Mouse (Mus musculus): ENCODE data around the gene Wdsub1.
"Not testable (repeated sequence)": the region's sequence is repeated elsewhere in the genome, so short reads cannot be mapped to it uniquely, and the experiment has no call there.

Wdsub1 gene

DNA sequence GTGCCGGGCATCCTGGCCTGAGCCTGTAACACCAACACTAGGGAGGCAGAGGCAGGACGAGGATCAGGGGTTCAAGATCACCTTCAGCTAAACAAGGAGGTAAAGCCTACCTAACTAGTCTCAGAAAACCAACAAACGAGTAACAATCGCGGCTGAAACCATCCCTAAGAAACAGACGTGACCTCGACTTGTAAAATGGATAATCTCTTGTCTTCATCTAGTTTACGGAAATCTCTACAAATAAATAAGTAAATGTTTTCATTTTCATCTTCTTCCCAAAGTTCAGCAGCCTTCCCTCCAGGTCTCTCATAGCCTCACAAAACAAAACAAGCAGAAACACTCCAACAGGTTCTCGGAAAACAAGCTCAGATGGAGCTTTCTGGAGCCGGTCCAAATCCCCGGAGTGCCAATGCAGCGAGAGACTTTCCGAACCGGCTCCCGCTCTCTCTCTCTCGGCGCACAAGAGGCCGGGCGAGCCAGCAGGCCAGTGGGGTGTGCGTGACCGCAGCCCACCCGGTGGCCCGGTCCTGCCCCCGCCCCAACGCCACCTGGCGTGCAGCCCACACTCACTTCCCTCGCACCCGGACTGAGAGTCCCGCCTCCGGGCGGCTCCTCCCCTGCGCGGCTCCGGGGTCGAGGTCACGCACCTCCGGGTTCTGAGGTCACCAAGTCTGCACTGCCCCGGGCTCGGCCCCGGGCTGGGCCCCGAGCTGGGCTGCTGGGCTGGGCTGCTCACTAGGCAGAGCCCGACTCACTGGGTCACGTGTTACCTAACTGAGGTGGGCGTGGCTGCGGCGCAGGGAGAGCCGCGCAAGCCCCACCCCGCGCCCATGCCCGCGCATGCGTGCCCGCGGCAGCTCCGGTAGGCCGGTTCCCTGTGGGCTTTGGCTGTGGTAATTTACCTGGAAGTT lies at the start of gene Wdsub1:
Gene Wdsub1 (minus strand): TSS at position 761 of the 911 bp plus-strand sequence.
- CTCF ChIA-PET = no interaction called here

DNA sequence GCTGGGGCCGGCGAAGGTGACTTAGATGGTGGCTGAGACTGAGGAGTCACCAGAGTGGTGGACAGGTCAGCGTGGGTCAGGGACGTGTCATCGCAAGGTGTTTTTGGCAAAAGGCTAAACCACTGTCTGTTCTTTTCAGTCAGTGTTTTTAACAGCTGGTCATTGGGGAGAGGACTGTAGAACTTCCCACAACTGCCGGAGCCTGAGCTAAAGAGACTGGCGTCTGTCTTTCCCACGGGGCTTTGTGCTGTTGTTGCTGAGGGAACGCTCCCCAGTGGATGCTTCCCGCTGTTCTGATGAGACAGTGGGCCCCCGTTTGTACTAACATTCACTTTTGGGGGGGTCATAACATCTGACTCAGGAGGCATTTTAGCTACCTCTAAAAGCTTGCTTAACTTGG lies 31.2 kb upstream of the Wdsub1 start:
- CTCF ChIA-PET = no interaction called here

DNA sequence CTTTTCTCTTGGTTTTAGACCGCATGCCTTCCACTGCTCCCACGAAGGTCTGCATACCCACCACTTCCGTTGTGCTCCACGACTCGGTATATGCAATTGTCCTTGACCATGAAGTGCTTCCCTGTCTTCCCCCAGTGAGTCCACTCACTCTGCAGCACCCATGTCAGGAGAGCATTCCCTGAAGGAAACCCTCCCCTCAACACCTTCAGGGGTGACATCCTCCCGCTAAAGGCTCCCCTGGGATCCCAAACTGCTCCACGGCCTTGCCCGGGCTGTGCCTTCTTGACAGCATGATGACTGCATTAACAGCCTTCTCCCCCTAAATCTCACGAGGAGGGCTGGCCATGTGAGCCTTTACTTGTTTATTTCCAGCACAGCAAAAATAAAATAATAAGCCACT lies 25.7 kb upstream of the Wdsub1 start:
- CTCF ChIA-PET = no interaction called here

DNA sequence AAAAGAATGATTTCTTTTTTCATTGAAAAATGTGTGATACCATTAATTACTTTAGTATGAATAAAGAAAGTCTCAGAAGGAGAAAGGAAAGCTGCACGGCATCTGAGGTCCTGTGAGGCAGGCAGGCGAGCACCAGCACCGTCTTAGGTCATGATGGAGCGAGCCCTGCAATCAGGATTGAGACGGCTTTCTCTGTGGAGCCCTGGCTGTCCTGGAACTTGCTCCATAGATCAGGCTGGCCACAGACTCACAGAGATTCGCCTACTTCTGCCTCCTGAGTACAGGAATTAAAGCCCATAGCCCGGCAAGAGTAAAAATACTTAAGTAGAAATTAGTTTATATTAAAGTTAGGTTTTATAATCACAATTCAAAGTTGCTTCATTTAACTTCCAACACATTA lies 21.6 kb upstream of the Wdsub1 start:
- CTCF ChIA-PET = no interaction called here

DNA sequence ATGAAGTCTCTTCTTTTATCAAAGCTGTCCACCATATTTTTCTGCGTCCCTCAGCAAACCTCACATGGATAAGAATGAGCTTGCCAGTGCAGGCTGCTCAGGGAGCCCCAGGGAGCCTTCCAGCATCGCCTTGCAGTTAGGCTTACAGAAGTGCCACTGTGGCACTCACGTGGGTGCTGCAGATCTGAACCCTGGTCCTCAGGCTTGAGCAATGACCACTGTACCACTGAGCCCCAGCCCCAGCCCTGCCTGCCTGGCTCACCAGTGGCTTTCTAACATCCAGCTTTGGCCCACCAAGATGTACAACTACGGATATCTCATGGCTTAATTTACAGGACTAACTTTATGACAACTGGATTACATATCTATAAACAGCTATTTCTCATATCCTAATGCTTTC lies 16.3 kb upstream of the Wdsub1 start:
- CTCF ChIA-PET = no interaction called here

DNA sequence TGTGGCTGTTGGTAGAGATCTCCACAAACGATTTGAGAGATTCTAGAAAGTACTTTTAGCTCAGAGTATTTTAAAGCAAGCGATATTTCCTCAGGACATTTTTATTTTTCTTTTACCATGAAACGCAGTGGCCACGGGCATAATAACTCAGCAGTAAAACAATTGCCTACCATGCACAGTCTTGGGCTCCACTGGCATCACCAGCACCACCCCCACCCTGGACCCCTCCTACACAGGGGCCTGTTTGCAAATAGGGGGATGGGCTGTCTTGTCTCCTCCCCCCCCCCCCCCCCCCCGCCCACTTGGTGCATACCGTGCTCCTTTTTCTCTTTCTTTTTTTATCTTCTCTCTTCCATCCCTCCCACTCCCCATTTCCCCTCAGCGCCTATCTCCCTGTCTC lies 15.7 kb upstream of the Wdsub1 start:
- CTCF ChIA-PET = no interaction called here

DNA sequence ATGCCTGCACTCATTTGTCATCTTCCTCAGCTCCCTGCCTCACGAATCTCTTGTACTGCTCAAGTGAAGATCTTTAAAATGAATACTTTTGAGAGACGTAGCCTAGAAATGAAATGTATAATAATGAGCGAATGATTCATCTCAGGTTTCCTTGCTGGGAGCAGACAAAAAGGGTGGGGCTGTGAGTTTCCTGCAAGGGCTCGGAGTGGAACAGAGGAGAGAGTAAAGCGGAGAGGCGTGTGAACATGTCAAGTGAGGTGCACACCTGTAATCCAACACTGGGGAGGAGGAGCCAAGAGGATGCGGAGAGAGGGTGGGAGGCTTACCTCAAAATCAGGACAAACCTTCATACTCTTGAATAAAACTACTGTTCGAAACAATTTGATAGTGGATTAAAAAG lies 14.4 kb upstream of the Wdsub1 start:
- CTCF ChIA-PET = interaction anchor here (0.6 kb wide), 1 partner anchor 31 kb away, joined by 3 read pairs; no protein-coding TSS in a partner anchor

DNA sequence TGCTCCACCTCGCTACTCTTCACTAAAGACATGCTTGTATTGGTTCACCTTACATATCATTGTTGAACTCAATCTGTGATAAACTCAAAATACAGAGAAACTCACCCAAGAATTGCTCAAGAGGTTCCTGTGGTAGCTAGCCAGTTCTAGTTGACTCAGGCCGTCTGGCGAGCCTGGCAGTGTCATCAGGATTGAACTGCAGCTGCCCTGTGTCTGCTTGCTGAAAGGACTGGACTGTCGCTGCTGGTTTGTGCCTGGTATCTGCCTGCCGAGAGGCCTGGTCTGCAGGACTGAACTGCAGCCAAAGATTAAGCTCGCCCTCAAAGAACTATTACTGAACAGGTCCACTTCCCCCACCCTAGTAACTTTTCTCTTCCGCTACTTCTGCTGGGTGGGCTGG lies 14.0 kb upstream of the Wdsub1 start:
- CTCF ChIA-PET = interaction anchor here (0.6 kb wide), 1 partner anchor 31 kb away, joined by 3 read pairs; no protein-coding TSS in a partner anchor

DNA sequence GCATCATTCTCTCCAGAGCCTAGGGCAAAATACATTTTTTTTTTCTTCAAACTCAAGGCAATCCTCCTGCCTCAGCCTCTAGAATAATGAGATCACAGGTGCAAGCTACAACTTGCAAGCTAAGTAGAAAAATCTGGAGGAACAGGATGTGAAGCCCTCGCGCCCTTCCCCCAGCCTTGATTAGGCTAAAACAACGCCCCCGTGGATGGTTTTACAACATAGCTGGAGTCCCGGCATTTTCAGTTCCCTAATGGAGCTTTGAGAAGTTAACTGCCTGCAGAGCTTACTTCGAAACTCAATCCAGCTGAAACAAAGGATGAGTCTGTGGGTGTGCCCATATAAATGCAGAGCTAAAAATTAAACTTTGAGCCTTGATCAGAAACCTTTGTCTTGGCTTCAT lies 7.3 kb upstream of the Wdsub1 start:
- CTCF ChIA-PET = no interaction called here

DNA sequence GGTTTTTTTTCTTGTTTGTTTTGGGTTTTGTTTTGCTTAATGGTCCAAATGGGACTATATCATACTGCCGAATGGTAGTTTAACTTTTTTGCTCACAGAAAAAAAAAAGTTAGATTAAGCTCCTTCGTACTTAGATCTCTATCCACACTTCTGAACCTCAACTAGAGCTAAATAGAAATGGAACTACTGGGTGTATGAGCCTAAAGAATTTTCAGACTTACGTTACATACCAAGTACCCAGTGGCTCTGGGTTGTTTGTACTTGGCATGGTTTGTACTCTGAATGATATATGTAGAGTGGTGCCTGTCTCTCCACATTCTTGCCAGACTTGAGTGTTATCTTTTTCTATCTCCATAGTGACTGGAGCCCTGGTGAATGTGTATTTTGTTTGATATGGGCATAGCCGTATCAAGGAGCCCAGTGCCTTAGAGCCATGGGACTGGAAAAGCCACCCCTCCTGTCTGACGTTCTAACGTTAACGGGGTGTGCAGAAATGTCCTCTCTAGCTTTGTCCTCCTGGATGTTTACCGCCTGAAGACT lies 421 bp upstream of the Wdsub1 start:
- CTCF ChIA-PET = no interaction called here

DNA sequence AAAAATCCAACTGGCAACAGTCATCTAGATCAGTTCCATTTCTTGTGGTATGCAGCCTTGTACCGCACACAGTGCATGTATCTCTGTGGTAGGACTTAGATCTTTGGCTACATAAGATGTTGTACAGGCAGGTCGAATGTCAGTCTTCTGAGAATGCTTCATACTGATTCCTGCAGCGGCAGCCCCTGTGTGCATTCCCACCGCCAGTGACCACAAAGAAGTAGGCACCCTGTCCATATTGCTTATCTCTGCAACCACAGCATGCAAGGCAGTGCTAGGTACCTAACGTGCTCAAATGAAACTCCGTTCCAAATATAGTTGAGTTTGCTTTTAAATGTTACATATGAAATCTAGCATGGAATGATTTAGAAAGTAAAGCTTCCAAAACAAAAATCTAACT lies 987 bp downstream of the Wdsub1 start:
- CTCF ChIA-PET = no interaction called here

DNA sequence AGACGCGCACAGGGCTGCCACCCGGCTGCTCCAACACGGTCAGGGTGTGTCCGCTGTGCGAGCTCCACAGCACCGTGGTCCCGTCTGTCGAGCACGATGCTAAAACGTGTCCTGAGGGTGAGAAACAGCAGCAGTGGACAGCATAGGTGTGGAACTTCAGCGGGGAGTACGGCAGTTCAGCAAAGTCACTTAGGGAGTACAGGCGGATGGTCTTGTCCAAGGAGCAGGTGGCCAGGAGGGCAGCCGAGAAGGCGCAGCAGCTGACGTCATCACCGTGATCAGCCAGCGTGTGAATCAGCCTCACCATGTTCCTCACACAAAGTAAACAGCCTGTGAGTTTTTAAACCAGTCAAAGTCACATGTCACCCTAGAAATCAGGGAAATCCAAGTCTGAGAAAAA lies 4.2 kb downstream of the Wdsub1 start:
- CTCF ChIA-PET = no interaction called here

DNA sequence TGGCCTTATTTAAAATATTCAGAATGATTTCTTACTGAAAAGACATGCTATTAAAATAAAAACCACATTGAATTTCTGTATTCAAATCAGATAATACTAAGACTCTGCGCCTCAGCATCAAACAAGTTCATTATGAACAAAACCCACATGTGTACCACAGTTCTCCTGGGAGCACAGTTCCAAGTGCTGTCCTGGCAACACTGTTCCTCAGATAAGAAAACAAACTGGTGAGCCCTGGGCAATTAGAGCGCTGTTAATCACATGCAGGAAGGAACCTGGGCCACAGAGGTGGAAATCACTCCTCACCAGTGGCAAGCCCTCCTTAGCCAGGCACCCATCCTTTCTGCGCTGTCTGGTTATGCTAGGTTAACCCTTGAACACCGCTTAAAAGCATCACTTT lies 5.1 kb downstream of the Wdsub1 start:
- CTCF ChIA-PET = no interaction called here

DNA sequence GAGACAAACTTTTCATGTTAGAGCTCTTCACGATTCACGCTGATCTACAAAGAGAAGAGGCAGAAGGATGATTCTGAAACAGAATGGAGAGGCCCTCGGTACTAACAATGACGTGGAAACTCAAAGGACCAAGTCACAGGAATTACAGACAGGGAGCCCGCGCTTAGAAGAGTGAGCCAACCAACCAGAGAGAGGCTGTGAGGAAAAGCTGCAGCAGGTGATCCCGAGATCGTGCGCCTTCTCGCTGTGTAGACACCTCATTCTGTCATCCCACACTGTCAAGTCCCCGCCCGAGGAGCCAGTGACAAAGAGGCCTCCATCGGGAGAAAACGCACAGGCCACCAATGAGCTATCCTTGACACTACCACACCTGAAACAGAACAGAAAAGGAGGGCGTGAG lies 5.9 kb downstream of the Wdsub1 start:
- CTCF ChIA-PET = no interaction called here

DNA sequence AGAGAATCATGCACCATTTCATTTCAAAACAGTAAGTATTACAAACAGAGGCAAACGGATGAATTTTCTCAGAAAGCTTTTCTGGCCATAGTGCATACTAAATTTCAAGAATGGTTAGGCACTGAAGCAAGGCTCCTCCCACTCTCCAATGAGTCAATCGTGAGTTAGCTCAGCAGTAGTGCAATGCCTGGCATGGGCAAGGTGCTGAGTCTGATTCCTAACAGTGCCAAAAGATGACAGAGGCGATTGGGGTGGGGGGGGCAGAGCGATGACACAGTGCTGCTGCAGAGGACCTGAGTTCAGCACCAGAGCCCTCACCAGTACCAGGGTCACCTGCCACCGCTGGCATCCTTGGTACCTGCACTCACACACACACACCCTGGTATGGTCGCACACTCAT lies 11.9 kb downstream of the Wdsub1 start:
- CTCF ChIA-PET = no interaction called here

DNA sequence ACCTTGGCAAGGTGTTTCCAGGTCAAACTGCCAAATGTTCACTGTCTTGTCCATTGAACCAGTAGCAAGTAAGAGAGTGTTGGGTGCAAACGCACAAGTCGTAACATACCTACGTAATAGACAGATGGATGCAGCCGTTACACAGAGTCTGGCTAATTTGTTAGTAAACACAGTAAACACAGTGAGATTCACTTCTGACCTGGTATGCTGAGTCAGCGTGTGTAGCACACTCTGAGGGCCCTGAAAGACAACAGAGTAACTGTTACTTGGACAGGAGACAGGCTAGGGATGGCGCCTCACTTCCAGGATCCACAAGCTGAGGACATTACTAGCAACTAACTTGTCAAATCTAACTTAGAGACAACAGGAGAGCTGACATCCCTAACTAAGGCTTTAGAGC lies 19.8 kb downstream of the Wdsub1 start:
- CTCF ChIA-PET = no interaction called here

DNA sequence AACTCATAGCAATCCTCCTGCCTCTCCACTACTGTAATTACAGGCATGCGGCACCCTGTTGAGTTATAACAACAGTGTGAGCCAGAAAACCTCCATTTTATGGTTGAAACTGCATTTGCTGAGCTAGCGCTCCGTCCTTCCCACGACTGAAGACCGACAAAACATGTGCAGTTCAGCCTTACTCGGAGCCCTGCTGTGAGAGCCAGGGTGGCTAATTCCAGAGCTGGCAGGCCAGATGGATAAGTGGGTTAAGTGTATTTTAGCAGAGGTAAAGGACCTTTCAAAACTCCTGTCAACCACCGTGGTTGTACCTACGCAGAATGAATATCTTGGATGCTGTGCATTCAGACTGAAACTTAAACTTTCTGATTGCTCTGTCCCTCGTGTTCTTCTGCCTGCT lies 28.0 kb downstream of the Wdsub1 start:
- CTCF ChIA-PET = interaction anchor here (0.7 kb wide), 1 partner anchor 178 kb away, joined by 3 read pairs; no protein-coding TSS in a partner anchor

DNA sequence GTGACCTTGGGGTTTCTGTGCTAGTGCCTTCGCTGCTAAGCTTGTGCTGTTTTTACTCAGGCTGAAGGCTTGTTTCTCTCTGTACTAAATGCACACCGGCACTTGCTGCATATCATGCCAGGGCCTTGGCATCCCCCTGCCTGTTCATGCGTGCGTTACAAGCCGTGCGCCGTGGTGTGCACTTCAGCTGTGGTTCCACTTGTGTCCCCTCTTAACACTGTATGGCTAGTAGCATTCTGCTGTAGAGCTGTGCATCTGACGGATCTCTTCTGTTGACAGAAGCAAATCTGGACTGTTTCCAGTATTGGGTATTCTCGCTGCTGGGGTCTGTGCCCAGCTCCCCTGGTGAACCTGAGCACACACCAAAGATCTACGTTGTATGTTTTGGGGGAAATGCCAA lies 28.8 kb downstream of the Wdsub1 start:
- CTCF ChIA-PET = interaction anchor here (0.7 kb wide), 1 partner anchor 178 kb away, joined by 3 read pairs; no protein-coding TSS in a partner anchor

DNA sequence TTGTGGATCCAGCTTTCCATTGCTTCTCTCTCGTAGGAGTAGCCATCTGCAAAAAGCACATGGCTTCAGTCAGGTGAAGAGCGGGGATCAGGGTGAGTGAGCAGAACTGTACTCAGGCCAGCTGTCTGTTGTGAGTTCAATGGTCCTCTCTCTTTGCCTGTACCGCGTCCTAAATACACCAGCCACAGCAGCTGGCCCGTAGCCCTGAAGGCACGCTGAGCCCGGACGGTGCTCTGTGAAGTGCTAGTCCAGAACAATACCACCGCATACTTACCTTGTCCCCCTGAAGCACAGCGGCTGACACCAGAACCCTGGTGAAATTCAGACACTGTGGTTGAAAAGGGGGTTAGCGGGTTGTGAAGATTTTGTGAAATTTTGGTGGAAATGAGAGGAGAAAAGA lies 29.5 kb downstream of the Wdsub1 start:
- CTCF ChIA-PET = no interaction called here

DNA sequence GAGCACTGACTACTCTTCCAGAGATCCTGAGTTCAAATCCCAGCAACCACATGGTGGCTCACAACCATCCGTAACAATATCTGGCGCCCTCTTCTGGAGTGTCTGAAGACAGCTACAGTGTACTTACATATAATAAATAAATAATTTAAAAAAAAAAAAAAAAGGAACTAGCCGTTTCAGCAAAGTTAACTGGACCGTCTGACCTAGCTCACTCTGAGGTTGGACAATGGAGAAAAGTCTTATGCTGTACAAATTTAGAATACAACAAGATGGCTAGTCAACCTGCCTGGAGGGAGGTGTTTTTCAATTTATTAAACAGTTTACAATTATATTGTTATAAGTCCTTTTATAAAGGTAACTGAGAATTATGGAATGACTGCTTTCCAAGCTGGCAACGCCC lies 30.5 kb downstream of the Wdsub1 start:
- CTCF ChIA-PET = not testable (repeated sequence)

DNA sequence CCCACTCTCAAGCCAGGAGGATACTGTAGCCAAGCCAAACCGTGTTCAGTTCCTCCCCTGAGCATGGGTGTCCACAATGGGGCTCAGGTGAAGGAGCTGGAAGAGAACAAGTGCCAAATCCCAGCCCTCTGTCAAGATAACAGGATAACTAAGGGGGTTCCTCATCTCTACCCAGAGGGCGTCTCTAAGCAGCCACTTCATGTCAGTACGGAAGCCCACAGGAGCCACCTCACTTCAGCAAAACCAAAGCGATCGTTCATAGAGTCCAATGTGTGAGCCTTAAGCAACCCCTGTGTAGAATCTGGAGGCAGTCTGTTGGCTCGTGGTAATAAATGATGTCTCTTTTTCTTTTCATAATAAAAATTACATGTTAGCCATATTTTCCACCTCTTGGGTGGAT lies 38.5 kb downstream of the Wdsub1 start:
- CTCF ChIA-PET = interaction anchor here (0.6 kb wide), 1 partner anchor 551 kb away, joined by 3 read pairs; no protein-coding TSS in a partner anchor

DNA sequence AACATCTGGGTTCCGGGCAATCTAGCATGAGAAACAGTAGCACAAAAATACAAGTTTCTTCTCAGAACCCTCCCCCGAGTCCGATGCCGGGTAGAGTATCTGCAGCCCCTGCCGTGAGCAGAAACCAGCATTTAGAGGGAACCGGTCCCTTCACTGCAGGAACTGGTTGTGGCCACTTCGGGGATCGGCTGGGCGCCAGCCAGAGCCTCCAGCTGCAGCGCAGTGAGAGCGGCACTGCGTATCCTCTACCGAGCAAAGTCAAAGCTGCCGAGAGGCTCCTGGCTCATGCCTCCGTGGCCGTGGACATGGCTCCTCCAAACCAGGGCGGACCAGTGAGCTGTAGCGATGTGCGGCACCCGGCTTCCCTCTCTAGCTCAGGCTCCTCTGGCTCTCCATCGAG lies 39.2 kb downstream of the Wdsub1 start:
- CTCF ChIA-PET = no interaction called here

DNA sequence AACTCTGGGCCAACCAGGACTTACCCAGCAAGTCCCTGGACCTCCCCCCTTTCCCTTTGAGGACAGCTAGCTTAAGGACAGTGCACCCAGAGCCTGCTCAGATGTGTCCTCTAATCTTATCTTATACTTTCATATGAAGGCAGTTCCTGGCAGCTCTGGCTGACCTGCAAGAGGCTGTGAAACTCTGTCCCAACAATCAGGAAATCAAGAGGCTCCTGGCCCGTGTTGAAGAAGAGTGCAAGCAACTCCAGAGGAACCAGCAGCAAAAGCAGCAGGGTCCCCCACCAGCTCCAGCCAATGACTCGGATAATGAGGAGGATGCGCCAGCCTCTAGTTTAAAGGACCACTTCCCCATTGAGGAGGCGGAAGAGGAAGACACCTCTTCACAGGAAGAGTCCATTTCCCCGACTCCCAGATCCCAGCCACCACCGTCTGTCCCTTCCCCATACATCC lies 39.8 kb downstream of the Wdsub1 start:
- CTCF ChIA-PET = no interaction called here

DNA sequence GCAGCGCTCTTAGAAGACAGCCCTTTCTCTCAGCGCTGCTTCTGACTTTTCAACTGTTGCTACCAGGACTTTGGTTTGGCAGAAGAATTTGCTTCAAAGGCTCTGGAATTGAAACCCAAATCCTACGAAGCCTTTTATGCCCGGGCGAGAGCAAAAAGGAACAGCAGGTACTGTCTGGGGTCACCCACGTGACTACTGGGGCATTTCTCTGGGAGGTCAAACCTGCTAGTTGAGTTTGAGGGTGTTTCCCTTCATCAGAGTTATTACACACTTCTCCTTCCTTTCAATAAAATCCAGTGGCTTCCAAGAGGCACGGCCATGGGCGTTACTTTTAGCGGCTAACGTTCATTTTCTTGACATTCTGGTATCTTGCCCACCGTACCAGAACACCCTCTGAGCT lies 40.4 kb downstream of the Wdsub1 start:
- CTCF ChIA-PET = no interaction called here

Measured in spleen, embryonic (tissue).